Mouse (Mus musculus): ENCODE measurements around the gene Alox12e.

DNA sequence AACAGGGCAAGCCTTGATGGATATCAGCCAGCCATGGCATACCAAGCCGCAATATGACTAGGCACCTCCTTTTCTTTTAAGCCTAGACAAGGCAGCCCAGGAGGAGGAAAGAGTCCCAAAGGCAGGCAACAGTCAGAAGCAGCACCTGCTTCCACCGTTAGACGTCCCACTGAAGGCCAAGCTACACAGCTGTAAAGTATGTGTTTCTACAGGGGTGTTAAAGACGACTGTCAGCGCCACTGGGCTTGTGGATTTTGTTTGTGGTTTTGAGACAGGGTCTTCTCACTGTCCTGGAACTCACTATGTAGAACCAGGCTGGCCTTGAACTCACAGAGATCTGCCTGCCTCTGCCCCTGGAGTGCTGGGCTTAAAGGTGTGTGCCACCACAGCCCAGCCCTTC is 36.7 kb downstream of the Alox12e start:
- TF ChIP-seq POLR2A (IDR thresholded peaks at IDR 0.05; ENCODE audit: low read depth, low read length): no peak
- no peak for TF ChIP-seq CTCF (IDR thresholded peaks at IDR 0.05; ENCODE audit: borderline replicate concordance, insufficient read depth, low read length)

Measured in embryonic fibroblast, embryonic 13.5 days (primary cell).